Mouse (Mus musculus) right cerebral cortex, postnatal 14 days (tissue): Measurements from ENCODE around the gene Ttc9c.
A peak's percentile ranks its signal among the peaks of the same experiment; 100 is the strongest.

Experiments
- DNase-seq: peaks from one replicate; pipeline ENCODE4 v3.0.0; 2022

The Ttc9c gene

DNA sequence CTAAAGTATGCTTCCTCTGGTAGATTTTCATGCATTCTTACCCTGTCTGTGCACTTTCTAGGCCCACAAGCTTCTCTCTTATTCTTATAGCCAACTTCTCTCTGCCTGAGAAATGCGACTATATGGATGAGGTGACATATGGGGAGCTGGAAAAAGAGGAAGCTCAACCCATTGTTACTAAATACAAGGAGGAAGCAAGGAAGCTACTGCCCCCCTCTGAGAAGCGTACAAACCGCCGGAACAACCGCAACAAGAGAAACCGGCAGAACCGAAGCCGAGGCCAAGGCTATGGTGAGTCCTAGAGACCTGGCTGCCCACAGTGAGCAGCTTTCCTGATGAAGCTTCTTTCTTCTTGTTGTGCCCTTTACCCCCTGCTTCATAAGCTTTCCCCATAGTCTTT lies 10.5 kb upstream of the Ttc9c start, which contains the start of gene AC129217.1:
Gene AC129217.1, plus strand, starts transcription at position 114 of the 400 bp plus-strand sequence.
- DNase-seq, result no peak

DNA sequence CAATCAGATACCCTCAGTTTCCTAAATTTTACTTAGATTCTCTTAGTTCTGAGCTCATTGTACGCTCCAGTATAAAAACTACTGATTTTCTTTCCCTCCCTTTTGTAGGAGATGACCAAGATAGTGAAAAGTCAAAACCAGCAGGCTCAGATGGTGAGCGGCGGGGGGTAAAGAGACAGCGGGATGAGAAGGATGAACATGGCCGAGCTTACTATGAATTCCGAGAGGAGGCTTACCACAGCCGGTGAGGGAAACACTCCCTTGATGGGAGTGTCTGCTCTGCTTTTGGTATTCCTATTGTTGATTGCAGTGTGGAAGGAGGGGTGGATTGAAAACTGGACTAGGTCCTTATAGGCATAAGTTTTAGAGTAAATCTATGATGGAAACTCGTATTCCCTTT lies 3.6 kb upstream of the Ttc9c start:
- DNase-seq, result no peak

DNA sequence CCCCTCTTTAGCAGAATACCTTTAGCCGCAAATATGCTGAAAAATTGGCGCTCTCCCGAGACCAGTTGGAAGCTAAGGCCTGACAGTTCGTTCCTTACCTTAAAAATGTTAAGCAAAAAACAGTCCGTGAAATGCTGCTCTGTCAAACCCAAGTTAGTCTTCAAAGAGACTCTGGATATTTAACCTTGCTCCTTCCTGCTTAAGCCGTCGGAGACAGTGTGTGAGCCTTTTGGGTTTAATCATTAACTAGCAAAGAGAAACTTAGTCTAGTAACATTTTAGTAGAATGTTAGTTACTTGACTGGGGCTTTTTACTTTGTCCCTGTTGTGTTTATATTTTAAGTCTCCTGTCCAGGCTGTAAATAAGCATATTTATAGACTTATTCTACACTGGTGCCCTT lies 2.0 kb upstream of the Ttc9c start:
- DNase-seq, result no peak

DNA sequence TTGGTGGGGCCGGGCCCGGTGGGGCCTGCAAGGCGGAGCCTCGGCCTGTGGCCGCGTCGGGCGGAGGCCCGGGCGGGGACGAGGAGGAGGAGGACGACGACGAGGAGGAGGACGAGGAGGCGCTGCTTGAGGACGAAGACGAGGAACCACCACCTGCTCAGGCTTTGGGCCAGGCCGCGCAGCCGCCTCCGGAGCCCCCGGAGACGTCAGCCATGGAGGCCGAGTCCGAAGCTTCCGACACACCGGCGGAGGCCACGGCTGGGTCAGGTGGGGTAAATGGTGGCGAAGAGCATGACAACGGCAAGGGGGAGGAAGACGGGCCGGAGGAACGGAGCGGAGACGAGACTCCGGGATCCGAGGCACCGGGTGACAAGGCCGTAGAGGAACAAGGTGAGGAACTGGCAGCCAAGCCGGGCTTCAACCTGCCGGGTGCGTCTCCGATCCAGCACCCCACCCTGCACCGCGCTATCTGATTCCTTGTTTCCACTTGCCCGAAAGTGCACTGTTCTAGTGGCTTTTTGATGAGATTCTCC lies 1.4 kb upstream of the Ttc9c start:
- DNase-seq, result peak; percentile 50

DNA sequence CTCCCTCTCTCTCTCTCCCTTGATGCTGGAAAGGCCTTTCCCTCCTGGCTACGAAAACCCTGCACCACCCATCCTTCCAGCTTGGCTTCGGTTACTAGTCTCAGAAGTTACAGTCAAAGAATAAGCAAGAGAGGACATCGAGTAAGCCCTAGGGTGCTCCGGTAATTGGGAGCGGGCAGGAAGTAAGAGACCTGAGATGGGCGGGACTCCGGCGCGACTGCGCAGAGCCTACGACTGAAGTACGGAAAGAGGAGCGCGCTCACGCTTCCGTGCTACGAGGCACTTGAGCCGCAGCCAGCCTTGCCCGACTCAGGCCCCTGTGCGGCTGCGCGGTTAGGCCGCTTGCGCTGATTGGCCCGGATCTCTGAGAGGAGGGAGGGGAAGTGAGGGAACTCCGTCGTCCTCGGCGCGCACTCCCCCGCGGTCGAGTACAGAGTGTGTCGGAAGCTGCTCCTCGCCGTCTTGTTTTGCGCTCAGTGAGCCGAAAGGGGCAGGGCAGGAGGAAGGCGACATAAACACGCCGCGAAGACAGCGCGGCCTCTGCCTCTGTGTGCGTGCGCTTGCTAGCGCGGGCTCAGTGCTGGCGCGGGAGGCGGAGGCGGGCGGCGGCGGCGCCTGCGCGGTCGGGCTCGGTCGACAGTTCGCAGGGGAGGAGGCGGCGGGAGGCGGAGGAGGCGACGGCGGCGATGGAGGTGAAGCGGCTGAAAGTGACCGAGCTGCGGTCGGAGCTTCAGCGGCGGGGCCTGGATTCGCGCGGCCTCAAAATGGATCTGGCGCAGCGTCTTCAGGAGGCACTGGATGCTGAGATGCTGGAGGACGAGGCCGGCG lies 677 bp upstream of the Ttc9c start, which contains the start of gene Hnrnpul2:
Gene Hnrnpul2, plus strand, starts transcription at position 415 of the 828 bp plus-strand sequence.
- peak; percentile 98 for DNase-seq

DNA sequence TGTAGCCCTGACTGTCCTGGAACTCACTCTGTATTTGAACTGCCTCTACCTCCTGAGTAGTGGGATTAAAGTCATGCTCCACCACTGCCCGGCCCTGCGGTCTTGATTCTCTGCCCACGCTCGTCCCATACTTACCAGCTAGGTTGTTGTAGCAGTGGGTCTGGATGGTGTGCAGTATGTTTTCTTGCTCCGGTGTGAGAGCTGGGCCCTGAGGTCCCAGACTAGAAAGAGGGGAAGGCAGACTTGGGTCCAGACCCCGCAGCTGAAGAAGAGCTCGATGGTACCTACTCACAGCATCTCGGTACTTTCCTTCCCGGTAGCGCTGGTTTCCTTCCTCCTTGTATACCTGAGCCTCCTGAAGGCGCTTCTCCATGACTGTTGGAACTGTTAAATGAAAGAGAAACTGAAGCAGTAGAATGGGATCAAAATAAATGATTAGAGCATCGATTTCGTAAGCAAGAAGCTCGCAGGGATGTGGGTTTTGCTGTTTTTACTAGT lies 783 bp downstream of the Ttc9c start:
- DNase-seq, result no peak

DNA sequence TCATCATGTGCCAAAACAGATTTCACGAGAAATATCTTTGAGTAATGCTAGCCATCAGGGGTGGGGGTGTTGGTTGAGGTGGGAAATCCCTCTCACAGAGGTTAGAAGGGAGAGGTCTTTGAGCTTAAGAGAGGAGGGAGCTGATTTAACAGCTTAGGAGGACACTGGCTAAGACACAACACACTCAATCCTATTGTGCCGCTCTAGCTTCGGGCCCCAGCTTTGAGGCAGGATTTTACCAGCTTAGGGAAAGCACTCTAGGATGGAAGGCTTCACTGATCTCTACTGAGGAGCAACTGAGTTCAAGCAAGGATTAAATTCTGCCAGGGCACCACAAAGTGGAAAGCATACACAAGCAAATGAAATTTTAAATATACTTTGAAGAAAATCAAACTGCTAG lies 2.1 kb downstream of the Ttc9c start:
- DNase-seq, result no peak

DNA sequence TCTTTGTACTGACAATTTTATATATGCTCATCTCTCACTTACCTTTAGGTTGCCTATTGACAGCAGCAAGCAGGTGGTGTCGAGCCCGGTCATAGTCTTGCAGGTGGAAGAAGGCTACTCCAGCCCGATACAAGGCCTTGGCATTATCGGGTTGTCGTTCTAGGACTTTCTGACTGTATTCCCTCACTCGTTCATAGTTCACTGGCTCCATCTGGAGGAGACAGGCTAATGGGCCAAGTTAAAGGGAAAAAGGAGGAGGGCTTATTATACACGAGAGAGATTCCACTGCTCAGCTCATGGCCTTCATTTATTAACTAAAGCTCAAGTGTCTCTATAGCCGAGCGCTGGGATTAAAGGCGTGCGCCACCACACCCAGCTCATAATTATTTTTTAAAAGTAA lies 3.3 kb downstream of the Ttc9c start:
- DNase-seq, result no peak

DNA sequence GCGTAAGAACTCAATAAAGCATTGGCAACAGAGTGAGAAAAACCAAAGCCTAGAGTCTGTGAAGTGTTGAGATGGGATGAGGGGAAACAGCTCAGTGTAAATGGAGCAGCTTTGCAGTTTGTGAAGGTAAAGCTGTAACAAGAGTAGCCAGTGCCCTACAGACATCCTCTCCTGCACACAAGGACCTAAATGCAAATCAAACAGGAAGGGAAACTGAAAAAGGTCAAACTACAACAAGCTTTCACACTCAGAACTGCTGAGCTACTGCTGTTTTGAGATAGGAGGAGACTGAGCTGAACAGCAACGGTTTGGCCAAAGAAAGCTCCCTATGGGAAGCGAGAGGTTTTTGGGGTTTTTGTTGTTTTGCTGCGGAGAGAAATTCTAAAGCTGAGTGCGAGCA lies 12.3 kb downstream of the Ttc9c start:
- no peak for DNase-seq

DNA sequence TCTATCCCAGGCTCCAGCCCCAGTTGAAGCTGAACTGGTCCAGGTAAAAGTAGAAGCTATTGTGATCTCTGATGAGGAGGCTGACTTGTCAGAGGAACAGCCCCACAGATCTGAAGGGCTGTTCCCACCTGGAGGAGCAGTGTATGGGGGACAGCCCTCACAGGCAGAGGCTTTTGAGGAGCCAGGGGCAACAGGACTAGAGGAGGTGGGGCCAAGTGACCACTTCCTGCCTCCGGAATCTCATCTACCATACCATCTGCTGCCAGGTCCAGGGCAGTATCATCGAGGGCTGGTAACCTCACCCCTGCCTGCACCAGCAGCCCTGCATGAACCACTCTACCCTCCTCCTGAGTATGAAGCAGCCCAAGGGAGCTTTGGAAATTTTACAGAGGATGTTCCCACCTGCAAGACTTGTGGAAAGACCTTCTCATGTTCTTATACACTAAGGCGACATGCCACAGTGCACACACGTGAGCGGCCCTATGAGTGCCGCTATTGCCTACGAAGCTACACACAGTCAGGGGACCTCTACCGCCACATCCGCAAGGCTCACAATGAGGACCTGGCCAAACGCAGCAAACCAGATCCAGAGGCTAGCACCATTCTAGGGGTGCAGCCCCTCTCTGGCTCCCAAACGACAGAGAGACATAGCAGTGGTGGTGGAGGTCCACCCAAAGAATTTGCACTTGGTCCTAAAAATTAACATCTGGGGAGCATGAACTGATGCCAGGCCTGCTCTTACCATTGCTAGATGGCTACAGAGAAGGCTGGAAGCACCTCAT lies 15.1 kb downstream of the Ttc9c start:
- no peak for DNase-seq

DNA sequence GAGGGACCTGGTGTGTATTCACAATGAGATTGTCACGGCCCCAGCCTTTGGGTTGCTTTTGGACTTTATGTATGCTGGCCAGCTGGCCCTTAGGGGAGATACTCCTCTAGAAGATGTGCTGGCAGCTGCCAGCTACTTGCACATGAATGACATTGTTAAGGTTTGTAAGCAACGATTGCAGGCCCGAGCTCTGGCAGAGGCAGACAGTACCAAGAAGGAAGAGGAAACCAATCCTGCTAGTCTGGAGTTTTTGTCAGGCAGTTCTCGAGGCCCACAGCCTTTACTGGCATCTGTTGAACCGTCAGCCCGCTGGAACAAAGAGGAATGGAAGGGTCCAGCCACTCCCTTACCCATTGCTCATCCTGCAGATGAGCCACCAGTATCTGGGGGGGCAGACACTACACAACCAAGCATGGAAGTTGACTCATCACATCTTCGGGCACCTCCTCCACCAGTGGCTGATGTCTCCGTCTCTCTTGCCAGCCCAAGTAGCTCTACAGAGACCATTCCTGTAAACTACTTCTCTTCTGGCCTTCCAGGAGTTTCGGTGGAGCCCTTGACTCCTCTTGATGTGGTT lies 15.8 kb downstream of the Ttc9c start:
- DNase-seq, result no peak

DNA sequence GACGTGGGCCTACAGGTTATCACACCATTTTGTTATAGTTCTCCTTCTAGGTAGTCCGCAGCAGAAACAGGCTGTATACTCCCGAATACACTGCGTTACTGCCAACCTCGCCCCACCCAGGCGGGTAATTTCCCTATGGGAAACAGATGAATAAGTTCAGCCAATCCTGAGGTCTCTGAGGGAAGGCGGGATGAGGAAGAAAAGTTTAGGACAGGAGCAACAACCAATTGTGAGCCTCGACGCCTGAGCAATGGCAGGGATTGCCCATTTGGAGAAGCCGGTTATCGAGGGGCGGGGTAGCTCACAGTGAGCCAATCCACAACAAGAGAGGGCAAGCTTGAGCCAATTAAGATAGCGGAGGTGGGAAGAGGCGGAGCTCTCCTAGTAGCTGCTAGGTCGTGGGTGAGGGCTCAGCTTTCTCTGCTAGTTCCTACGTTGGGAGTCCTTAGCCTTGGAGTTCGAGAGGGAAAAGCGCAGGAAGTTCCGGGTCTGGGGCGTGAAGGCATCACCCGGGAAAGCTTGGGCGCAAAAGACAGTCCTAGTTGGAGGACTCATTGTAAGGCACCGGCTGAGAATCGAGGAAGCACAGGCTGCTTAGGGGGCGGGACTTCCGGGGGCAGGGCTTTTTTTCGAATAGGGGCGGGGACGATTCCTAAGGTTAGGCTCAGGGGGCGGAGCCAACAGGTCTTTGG lies 16.9 kb downstream of the Ttc9c start, which contains the start of gene Zbtb3:
Gene Zbtb3, plus strand, starts transcription at position 426 of the 692 bp plus-strand sequence.
- DNase-seq, result peak; percentile 86

DNA sequence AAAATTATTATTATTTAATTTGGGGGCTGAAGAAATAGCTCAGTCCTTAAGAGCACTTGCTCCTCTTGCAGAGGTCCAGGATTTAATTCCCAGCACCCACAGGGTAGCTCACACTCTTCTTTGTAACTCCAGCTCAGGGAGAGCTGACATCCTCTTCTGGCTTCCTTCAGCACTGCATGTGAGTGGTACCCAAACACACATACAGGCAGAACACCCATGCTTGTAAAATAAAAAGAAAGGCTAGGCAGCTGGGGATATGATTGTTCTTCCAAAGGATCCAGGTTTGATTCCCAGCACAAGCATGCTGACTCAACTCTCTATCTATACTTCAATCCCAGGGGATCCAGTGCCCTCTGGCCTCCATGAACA lies 20.2 kb downstream of the Ttc9c start:
- no peak for DNase-seq

DNA sequence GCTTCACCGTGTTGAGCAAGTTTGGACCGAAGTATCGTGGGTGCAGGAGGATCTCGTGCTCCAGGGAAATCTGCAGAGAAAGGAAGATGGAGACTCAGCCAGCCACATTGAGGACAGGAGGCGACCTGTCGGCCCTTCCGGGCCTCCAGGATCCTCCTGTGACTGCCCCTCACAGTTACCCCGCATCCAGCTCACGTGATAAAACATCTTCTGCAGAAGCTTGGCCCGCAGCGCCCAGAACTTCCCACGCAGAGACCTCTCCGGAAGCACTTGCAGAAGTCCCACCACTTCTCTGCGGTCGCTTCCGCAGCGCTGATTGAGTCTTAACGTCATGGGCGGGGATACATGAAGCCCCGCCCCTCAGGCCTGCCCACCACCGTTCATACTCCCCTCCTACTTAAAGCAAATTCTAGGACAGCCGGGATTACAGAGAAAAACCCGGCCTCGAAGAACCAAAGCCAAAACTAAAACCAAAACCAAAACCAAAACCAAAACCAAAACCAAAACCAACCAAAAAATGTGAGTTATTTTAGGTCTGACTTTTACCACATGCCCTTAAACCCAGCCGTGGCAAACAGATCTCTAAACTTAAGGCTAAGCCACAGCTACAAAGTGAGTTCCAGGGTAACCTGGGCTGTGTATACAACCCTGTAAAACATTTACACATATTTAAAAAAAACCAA lies 20.7 kb downstream of the Ttc9c start, which contains the start of gene Polr2g:
Gene Polr2g, minus strand, starts transcription at position 314 of the 683 bp plus-strand sequence.
- DNase-seq, result peak; percentile 85

DNA sequence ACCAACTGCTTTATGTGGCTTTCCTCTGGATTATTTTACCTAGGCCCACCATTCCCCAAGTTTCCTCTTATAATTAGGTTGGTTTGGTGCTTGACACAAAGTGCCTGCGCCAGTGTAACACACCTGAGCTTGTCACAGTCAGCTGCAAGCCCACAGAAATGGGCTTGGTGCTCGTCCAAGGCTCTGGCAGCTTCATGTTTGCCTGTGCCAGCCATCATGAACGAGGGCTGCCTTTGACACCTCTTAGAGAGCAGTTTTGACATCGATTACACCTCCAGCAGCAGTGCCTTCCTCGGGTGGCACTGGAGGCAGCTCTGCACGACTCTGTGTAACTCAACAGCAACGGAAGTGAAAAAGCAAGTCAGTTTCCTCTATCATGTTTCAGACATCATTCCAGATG lies 29.0 kb downstream of the Ttc9c start:
- no peak for DNase-seq

DNA sequence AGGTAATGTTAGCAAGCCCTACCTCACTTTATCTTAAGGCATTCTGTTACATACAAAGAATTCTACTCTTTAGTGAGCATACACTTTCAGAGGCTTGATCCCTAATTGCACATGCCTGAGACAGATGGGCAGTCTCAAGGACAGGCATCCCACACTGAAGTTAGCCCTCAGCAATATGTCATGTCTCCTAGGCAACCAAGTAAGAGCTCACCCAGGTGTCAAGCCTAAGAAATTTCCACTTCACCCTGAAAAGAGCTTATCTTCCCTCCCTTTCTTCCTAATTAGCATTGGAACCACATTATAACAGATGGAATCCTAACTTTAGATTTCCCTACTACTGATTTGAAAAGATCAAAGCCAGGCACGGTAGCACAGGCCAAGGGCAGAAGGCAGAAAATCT lies 30.0 kb downstream of the Ttc9c start:
- DNase-seq, result no peak

DNA sequence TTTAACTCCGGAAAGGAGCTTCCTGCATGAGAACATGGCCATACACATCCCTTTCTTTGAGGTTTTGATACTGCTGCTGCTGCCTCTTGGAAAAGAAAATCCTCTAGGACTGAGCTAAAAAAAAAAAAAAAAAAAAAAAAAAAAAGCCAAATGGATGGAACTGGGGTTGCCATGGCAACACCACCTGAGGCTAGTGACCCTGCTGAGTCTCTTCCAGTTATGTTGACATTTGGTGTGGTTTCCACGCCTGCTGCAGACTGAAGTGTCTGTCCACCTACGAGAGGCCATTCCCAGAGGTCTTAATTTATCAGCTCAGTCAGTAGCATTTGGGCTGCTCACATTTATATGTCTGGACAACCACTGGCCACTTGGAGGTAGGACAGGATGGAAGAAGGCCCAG lies 30.6 kb downstream of the Ttc9c start:
- no peak for DNase-seq

DNA sequence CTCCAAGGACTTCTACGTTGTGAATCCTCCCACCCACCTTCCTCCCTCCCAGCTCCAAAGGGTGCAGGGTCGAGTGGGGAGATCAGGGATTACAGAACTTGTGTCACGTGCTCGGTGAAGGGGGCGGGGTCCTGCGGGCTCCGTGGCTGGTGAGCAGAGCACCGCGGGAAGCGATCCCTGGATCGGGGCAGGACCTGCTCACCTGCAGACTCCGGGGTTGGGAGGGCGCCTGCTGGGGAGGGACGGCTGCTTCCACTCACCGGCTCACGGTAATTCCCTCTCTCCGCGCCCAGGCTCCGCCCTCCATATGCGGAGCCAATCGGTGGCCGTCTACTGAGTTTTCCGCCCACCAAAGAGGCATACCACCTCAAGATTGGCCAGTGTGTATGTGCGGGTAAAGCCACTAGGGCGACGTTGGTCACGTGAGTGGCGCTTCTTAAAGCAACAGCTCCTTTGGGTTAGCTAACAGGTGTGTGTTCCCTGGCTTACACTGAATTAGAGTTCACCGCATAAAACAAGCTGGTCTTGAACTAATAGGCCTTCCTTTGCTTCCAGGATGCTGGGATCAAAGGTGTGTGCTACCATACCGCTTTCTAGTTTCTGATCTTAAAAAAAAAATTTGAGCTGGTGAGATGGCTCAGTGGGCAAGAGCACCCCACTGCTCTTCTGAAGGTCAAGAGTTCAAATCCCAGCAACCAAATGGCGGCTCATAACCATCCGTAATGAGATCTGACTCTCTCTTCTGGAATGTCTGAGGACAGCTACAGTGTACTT lies 32.9 kb downstream of the Ttc9c start, which contains the start of gene Taf6l:
Gene Taf6l, minus strand, starts transcription at position 410 of the 774 bp plus-strand sequence.
- peak; percentile 88 for DNase-seq

DNA sequence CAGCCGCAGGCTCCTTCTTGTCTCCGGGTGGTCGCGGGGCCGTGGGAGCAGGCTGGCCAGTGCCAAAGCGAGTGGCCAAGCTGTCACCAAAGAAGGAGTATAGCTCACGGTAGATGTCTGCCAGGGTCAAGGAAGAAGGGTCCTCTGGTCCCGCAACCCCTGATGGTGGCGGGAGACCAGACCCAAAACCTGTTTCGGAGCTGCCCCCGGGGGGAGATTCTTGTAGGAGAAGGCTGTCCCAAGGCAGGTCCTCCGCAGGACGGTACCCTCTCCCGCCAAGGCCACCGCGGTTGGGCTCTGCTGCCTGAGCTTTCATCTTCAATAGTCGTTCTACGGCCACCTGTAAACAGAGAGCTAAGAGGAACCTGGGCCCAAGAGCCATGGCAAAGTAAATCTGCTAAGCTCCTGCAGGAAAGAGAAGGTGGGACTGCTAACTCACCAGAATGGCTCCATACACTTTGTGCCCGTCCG lies 44.1 kb downstream of the Ttc9c start:
- no peak for DNase-seq

DNA sequence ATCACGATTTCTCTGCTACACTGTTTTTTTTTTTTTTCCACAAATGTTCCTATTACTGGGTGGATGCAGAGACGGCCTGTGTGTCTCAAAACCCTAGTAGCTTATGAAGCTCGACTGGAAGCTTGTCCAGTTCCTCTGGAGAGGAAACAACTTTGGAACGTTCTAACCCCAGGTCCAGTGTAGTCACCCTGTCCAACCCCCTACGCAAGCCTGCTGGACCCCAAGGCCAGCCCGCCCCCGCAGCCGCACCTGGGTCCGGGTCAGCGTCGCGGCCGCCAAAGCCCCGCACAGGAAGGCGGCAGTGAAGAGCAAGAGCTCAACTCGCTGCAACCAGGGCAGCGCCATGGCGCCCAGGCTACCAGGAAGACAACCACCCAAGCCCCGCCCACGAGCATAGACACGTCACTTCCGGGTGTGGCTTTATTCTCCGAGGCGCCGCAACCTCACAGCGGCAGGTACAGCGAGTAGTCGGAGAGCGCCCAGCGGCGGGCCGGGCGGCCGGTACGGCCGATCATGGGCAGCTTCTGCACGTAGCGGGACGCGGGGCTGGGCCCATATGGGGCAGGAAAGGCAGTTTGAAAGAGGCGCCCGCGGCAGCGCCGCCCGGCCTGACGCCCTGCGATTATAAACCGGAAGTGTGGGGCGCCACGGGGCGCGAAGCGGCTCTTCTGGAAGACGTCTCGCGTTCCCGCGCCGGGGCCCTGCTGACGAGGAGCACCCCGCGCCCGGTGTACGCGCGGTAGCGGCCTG lies 44.9 kb downstream of the Ttc9c start, which contains the start of gene Tmem179b:
Gene Tmem179b, minus strand, starts transcription at position 382 of the 750 bp plus-strand sequence.
- DNase-seq, result peak; percentile 95
